Mouse (Mus musculus) liver, adult 2 months (tissue): Measurements from ENCODE around the gene Steap1. TPM values are rescaled to one million over a fixed set of nuclear protein-coding genes. Genes with fewer than 3 reads are reported as not detected.

Experiments
- DNase-seq: peaks from one replicate; pipeline ENCODE4 v3.0.0-alpha.2; 2011; ENCODE audit warnings: low read depth, low spot score; ENCODE audit errors: extremely low read depth
- H3K27ac ChIP-seq: fragments of 200-500 bp; replicated peaks from 2 replicates; pipeline ENCODE4 v1.5.1; 2012; ENCODE audit warnings: low read depth, mild to moderate bottlenecking, control low read depth, inconsistent platforms, low read length; ENCODE audit not compliant: insufficient read depth
- H3K27me3 ChIP-seq: fragments of 200-500 bp; 2 replicates; pipeline ENCODE4 v1.6.1; 2012; ENCODE audit warnings: mild to moderate bottlenecking, moderate library complexity, low read length, inconsistent platforms; ENCODE audit not compliant: control insufficient read depth, insufficient read depth
- H3K36me3 ChIP-seq: fragments of 200-500 bp; 2 replicates; pipeline ENCODE4 v1.6.1; 2012; ENCODE audit warnings: low read length, inconsistent platforms; ENCODE audit not compliant: control insufficient read depth, insufficient read depth
- H3K4me1 ChIP-seq: fragments of 200-500 bp; 2 replicates; pipeline ENCODE4 v1.6.1; 2011; ENCODE audit warnings: low read length; ENCODE audit not compliant: control insufficient read depth, insufficient read depth
- H3K4me3 ChIP-seq: fragments of 200-500 bp; 2 replicates; pipeline ENCODE4 v1.5.1; 2011; ENCODE audit warnings: low read depth, mild to moderate bottlenecking, control low read depth, low read length, moderate library complexity; ENCODE audit not compliant: insufficient read depth
- H3K79me2 ChIP-seq: fragments of 200-500 bp; 2 replicates; pipeline ENCODE4 v1.6.1; 2012; ENCODE audit warnings: inconsistent platforms, mild to moderate bottlenecking, low read length, moderate library complexity; ENCODE audit not compliant: control insufficient read depth, insufficient read depth
- H3K9ac ChIP-seq: fragments of 200-500 bp; 2 replicates; pipeline ENCODE4 v1.6.1; 2012; ENCODE audit warnings: low read depth, mild to moderate bottlenecking, control low read depth, inconsistent platforms, low read length
- CTCF ChIP-seq: fragments of 200-500 bp; IDR thresholded peaks from 2 replicates; pipeline ENCODE4 v1.5.1; 2011; ENCODE audit warnings: low read depth, low read length, control low read depth
- POLR2A ChIP-seq: fragments of 200-500 bp; IDR thresholded peaks from 2 replicates; pipeline ENCODE4 v1.6.1; 2011; ENCODE audit warnings: low read length, control low read depth; ENCODE audit not compliant: insufficient read depth; ENCODE audit errors: extremely low read depth
- WGBS: fragments of 180-500 bp; shearing (Covaris S2); methylation state at CpG from one replicate; pipeline ENCODE4 v1.1.7; 2018; 5-methylcytosine and 5-hydroxymethylcytosine counted together
- polyA plus RNA-seq: library from polyadenylated mRNA; depleted of rRNA; stranded (reverse); fragments of >200 nt; gene quantifications from 2 replicates; pipeline ENCODE4 v1.2.3, GENCODE M21; 2012
- total RNA-seq: library from RNA; depleted of rRNA; stranded (reverse); fragments of >200 nt; gene quantifications from 2 replicates; pipeline ENCODE4 v1.2.3, GENCODE M21; 2014

The Steap1 gene
- total and polyA plus RNA-seq, 2 experiments: 0.07 to 0.09 TPM

GRCm38 (mm10) chr5:5732858-5733257 is 16.3 kb downstream of the Steap1 start:
- Histone ChIP-seq H3K27ac (no peak overlapping the region), H3K27me3 (no peaks in the 10 kb centered on the region), H3K4me3 (no peak overlapping the region), H3K36me3 (no peaks in the 10 kb centered on the region), H3K4me1 (no peaks in the 10 kb centered on the region), H3K9ac (no peak overlapping the region), H3K79me2 (no peaks in the 10 kb centered on the region)
- TF ChIP-seq CTCF: no peak
- no peak for TF ChIP-seq POLR2A
- no peak for DNase-seq
- WGBS: 62% methylated on average over 2 of the region's 2 CpGs

- 92% methylated on average over 3 of the region's 3 CpGs for WGBS
- no peaks in the 10 kb centered on the region for H3K4me1 ChIP-seq
Observed at GRCm38 (mm10) chr5:5732208-5732607, 16.9 kb downstream of the Steap1 start.

GRCm38 (mm10) chr5:5729904-5730303 is 19.2 kb downstream of the Steap1 start:
- no peaks in the 10 kb centered on the region for H3K4me1 ChIP-seq
- H3K36me3 ChIP-seq: no peaks in the 10 kb centered on the region
- DNase-seq: no peak
- H3K9ac ChIP-seq: no peak overlapping the region
- H3K79me2 ChIP-seq: no peaks in the 10 kb centered on the region
- H3K27me3 ChIP-seq: no peaks in the 10 kb centered on the region
- 92% methylated on average over 4 of the region's 4 CpGs for WGBS
- H3K4me3 ChIP-seq: no peak overlapping the region
- no peak overlapping the region for H3K27ac ChIP-seq
- TF ChIP-seq CTCF (no peak), POLR2A (no peak)

More at GRCm38 (mm10) chr5:5732208-5732607, 16.9 kb downstream of the Steap1 start:
- TF ChIP-seq CTCF: no peak
- Histone ChIP-seq H3K27me3 (no peaks in the 10 kb centered on the region), H3K9ac (no peak overlapping the region), H3K36me3 (no peaks in the 10 kb centered on the region), H3K27ac (no peak overlapping the region), H3K79me2 (no peaks in the 10 kb centered on the region), H3K4me3 (no peak overlapping the region)
- no peak for DNase-seq

- DNase-seq: no peak
- H3K79me2 ChIP-seq: no peaks in the 10 kb centered on the region
- WGBS: 91% methylated on average over 7 of the region's 7 CpGs
- no peak overlapping the region for H3K27ac ChIP-seq
- no peaks in the 10 kb centered on the region for H3K4me1 ChIP-seq
- no peaks in the 10 kb centered on the region for H3K36me3 ChIP-seq
- TF ChIP-seq CTCF: no peak
- TF ChIP-seq POLR2A: no peak
- no peak overlapping the region for H3K4me3 ChIP-seq
- H3K27me3 ChIP-seq: no peaks in the 10 kb centered on the region
- H3K9ac ChIP-seq: no peak overlapping the region
Observed at GRCm38 (mm10) chr5:5722217-5722616, 26.9 kb downstream of the Steap1 start.

- H3K36me3 ChIP-seq: no peaks in the 10 kb centered on the region
- no peak overlapping the region for H3K27ac ChIP-seq
- 82% methylated on average over 4 of the region's 4 CpGs for WGBS
- H3K27me3 ChIP-seq: no peaks in the 10 kb centered on the region
- H3K4me1 ChIP-seq: no peaks in the 10 kb centered on the region
- no peak overlapping the region for H3K9ac ChIP-seq
- H3K4me3 ChIP-seq: no peak overlapping the region
- TF ChIP-seq CTCF (no peak), POLR2A (no peak)
- H3K79me2 ChIP-seq: no peaks in the 10 kb centered on the region
- no peak for DNase-seq
Observed at GRCm38 (mm10) chr5:5711032-5711431, 38.1 kb downstream of the Steap1 start.

GRCm38 (mm10) chr5:5707341-5708278 is 41.5 kb downstream of the Steap1 start:
- no peak overlapping the region for H3K27ac ChIP-seq

More at GRCm38 (mm10) chr5:5707341-5708278, 41.5 kb downstream of the Steap1 start:
- Histone ChIP-seq H3K36me3 (no peaks in the 10 kb centered on the region), H3K27me3 (no peaks in the 10 kb centered on the region), H3K79me2 (no peaks in the 10 kb centered on the region), H3K4me1 (no peaks in the 10 kb centered on the region), H3K9ac (no peak overlapping the region), H3K4me3 (no peak overlapping the region)
- DNase-seq: no peak
- WGBS: 73% methylated on average over 13 of the region's 13 CpGs
- TF ChIP-seq POLR2A (no peak), CTCF (no peak)
